Mouse (Mus musculus) cerebellum, adult 9-10 months (tissue): ENCODE data around the gene Gm5460.

Experiments used
- DNase-seq: peaks from one replicate; pipeline ENCODE4 v3.0.0; 2022

Gm5460 gene

GRCm38 (mm10) chr14:34078293-34078692 is 61.7 kb downstream of the Gm5460 start:
- no peak for DNase-seq

- peak; percentile 67 for DNase-seq
Observed at GRCm38 (mm10) chr14:34080321-34080997, 63.9 kb downstream of the Gm5460 start.

- no peak for DNase-seq
Observed at GRCm38 (mm10) chr14:34085731-34086130, 69.2 kb downstream of the Gm5460 start, which contains the start of gene Anxa8. Gene Anxa8, plus strand, starts transcription at chr14:34085981.

- peak; percentile 8 for DNase-seq
Observed at GRCm38 (mm10) chr14:34086806-34087205, 70.2 kb downstream of the Gm5460 start.

- no peak for DNase-seq
Observed at GRCm38 (mm10) chr14:34087856-34088398, 71.4 kb downstream of the Gm5460 start.

GRCm38 (mm10) chr14:34089796-34090195 is 73.2 kb downstream of the Gm5460 start:
- DNase-seq, result no peak

- DNase-seq, result no peak
Observed at GRCm38 (mm10) chr14:34091475-34091874, 74.9 kb downstream of the Gm5460 start.

GRCm38 (mm10) chr14:34092856-34093255 is 76.3 kb downstream of the Gm5460 start:
- no peak for DNase-seq

GRCm38 (mm10) chr14:34096161-34096560 is 79.6 kb downstream of the Gm5460 start:
- no peak for DNase-seq
